In the genomic region with DNA sequence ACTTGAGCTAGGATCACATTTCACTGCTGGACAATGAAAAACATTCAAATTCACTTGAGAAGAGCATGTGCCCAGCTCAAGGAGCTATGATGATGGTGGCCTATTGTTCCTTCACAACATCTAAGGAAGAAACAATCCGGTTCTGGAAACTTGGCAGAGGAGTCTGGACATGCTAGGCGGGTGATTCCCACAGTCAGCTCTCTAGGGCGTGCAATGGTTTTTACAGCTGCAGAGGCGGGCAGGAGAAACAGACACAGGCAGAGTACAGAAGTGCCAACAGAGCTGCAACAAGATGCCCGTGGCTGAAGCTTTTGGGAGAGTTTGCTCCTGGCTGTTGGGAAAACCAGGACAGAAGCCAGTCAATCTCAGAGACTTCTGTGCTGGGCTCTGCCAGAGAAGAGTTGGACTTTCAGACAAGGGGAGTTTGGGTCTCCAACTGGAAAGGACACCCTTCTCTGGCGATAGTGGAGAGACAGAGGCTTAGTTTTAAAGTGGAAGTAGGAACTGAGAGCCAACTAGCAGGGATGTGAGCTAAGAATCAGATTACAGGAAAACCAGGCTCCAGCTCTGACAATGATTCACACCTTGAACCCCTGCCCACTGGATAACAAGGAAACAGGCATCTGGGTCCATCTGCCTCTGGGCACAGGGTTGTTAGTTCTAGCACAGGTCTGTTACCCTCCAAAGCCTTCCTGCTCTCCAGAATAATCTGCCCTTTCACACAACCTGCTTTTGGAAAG, we compare ENCODE assay signal across 15 mouse cellular contexts. TPM values are rescaled to one million over a fixed set of nuclear protein-coding genes. Genes with fewer than 3 reads are reported as not detected.
DNase-seq lines count a peak whose midpoint lies in the region; ATAC-seq and TF ChIP-seq lines count a peak whose summit lies in the region.
"Had no signal": no experiment of that assay in that cellular context is flagged by ENCODE, and none has a peak within 500 bp of the region (broad histone marks: within the 10 kb centered on the region; RNA-seq: fewer than 3 reads in every experiment).

No protein-coding gene starts in this region.

- H3K27me3 ChIP-seq in heart, adult 2 months (ENCODE audit: control insufficient read depth, insufficient read depth, low read length): no peaks in the 10 kb centered on the region
- H3K27me3 ChIP-seq in heart, embryonic 12.5 days (replicated peaks): no peaks in the 10 kb centered on the region
- H3K27me3 ChIP-seq in midbrain, embryonic 10.5 days (ENCODE audit: low read depth, poor library complexity, severe bottlenecking): no peaks in the 10 kb centered on the region
- H3K27me3 ChIP-seq: CH12.LX; hindbrain, embryonic 15.5 days had no signal

- DNase-seq in heart, adult 2 months: peak; percentile 49 to 55
- peak; percentile 16 for DNase-seq in Muller cell, postnatal 12 days (ENCODE audit: inconsistent ontology term)
- DNase-seq in gastrocnemius, adult 8-10 months (ENCODE audit: low spot score in 2 of 2): peak; percentile 9 to 13
- peak; percentile 36 to 47 for DNase-seq in heart, postnatal 10 days
- no peak for DNase-seq in layer of hippocampus, postnatal 14 days (ENCODE audit: low spot score in 2 of 2)
- DNase-seq in midbrain, embryonic 10.5 days (ENCODE audit: low spot score): no peak
- DNase-seq in left cerebral cortex, postnatal 4 days: no peak
- DNase-seq: cerebellum, postnatal 14 days; kidney, adult 9 months; liver; lung, postnatal 4 days; right cerebral cortex, postnatal 4 days had no signal

- WGBS in heart, adult 2 months: 29% methylated on average over 6 of the region's 6 CpGs
- 71% methylated on average over 6 of the region's 6 CpGs for WGBS in heart, embryonic 12.5 days
- WGBS in midbrain, embryonic 10.5 days: 83% methylated on average over 6 of the region's 6 CpGs

- peaks cover 13% of the 10 kb centered on the region for H3K4me1 ChIP-seq in heart, adult 2 months (ENCODE audit: control insufficient read depth, insufficient read depth, low read length)
- peaks cover 10% of the 10 kb centered on the region for H3K4me1 ChIP-seq in heart, embryonic 12.5 days (replicated peaks)
- peaks cover 11% of the 10 kb centered on the region for H3K4me1 ChIP-seq in midbrain, embryonic 10.5 days
- H3K4me1 ChIP-seq: hindbrain, embryonic 15.5 days had no signal

- no peaks in the 10 kb centered on the region for H3K9me3 ChIP-seq in heart, embryonic 12.5 days (replicated peaks)
- no peaks in the 10 kb centered on the region for H3K9me3 ChIP-seq in midbrain, embryonic 10.5 days (replicated peaks)
- H3K9me3 ChIP-seq: hindbrain, embryonic 15.5 days had no signal

- no peaks in the 10 kb centered on the region; the same call in 1 of the 2 replicates for H3K79me2 ChIP-seq in heart, adult 2 months (replicated peaks; ENCODE audit: control insufficient read depth, insufficient read depth, low read length)

- ATAC-seq in heart, embryonic 12.5 days (ENCODE audit: insufficient number of reproducible peaks, low FRiP score): no peak

- TF ChIP-seq EP300 in heart, adult 2 months (IDR thresholded peaks at IDR 0.05; ENCODE audit: insufficient read depth, low read depth, low read length): peak; percentile 63; the same call in 1 of the 2 replicates

- no peak overlapping the region for H3K9ac ChIP-seq in heart, adult 2 months (ENCODE audit: low read depth, low read length)
- no peak overlapping the region for H3K9ac ChIP-seq in heart, embryonic 12.5 days
- H3K9ac ChIP-seq: hindbrain, embryonic 15.5 days had no signal

- H3K36me3 ChIP-seq in heart, adult 2 months (ENCODE audit: control insufficient read depth, insufficient read depth, low read length): peaks cover 2% of the 10 kb centered on the region; the same call in 1 of the 2 replicates
- H3K36me3 ChIP-seq in heart, embryonic 12.5 days: peaks cover 4% of the 10 kb centered on the region
- H3K36me3 ChIP-seq in midbrain, embryonic 10.5 days: no peaks in the 10 kb centered on the region
- H3K36me3 ChIP-seq: hindbrain, embryonic 15.5 days had no signal

- no peak overlapping the region for H3K4me2 ChIP-seq in heart, embryonic 12.5 days
- H3K4me2 ChIP-seq: hindbrain, embryonic 15.5 days had no signal

- intact Hi-C loops in heart, adult 2 months (cut with DNase I): loop anchor here (2.0 kb wide), 1 partner anchor 27 kb away; no protein-coding TSS in a partner anchor
- intact Hi-C loops in heart, postnatal 10 days (cut with DNase I): no loop called here
- intact Hi-C loops in left cerebral cortex, postnatal 4 days (cut with DNase I): no loop called here

- TF ChIP-seq CTCF in heart, adult 2 months (IDR thresholded peaks at IDR 0.05): no peak

- peak overlapping the region; percentile 64 for H3K27ac ChIP-seq in heart, adult 2 months
- H3K27ac ChIP-seq in heart, embryonic 12.5 days (ENCODE audit: poor library complexity, severe bottlenecking): no peak overlapping the region
- no peak overlapping the region for H3K27ac ChIP-seq in midbrain, embryonic 10.5 days (replicated peaks)
- H3K27ac ChIP-seq: hindbrain, embryonic 15.5 days had no signal

- no peak overlapping the region for H3K4me3 ChIP-seq in heart, adult 2 months
- no peak overlapping the region for H3K4me3 ChIP-seq in heart, embryonic 12.5 days
- H3K4me3 ChIP-seq in midbrain, embryonic 10.5 days: no peak overlapping the region
- H3K4me3 ChIP-seq: hindbrain, embryonic 15.5 days had no signal

- 0 out of 2 replicates have a peak, but pooled peaks have one; percentile 6 for TF ChIP-seq POLR2A in heart, adult 2 months (IDR thresholded peaks at IDR 0.05; ENCODE audit: insufficient read depth, low read depth, low read length)

RNA-seq across cellular contexts. Expression of a gene that starts 28.6 kb away (rescaled TPM):
- total RNA-seq in heart, adult 2 months (2021): 10 to 100 TPM; 20.1 to 23.7 TPM
- polyA plus RNA-seq in heart, adult 2 months (2012; rRNA removed): 6.6 and 8.1 TPM in 2 replicates
- polyA plus RNA-seq in heart, embryonic 12.5 days (2016; fragmentation: Nextera tagmentation; extraction: Ambion mirVana): 32.4 and 40.7 TPM in 2 replicates
- 1 to 10 TPM; 4.1 to 6.2 (median 5.0) TPM for total RNA-seq in gastrocnemius, adult 8-10 months (2022)
- 10 to 100 TPM; 31.5 to 41.9 TPM for total RNA-seq in heart, postnatal 10 days (2021)
- total RNA-seq in layer of hippocampus, postnatal 14 days (2021): 10 to 100 TPM; 32.3 to 35.0 TPM
- 4.4 and 5.2 TPM in 2 replicates for polyA plus RNA-seq in midbrain, embryonic 10.5 days (2016; fragmentation: Nextera tagmentation; extraction: Ambion mirVana)
- total RNA-seq in left cerebral cortex, postnatal 4 days (2021): 10 to 100 TPM; 11.3 to 12.9 TPM

Comparison
In these comparisons a context has a peak if more than half of its experiments do, and no peak if none do; other contexts are left out.
1. DNase-seq: peak in heart, adult 2 months (2 of 2), Muller cell, postnatal 12 days (single experiment), gastrocnemius, adult 8-10 months (2 of 2) and heart, postnatal 10 days (2 of 2); none in layer of hippocampus, postnatal 14 days (0 of 2), midbrain, embryonic 10.5 days (single experiment) and left cerebral cortex, postnatal 4 days (single experiment).